Mouse (Mus musculus): Measurements from ENCODE around the gene Ly75.

DNA sequence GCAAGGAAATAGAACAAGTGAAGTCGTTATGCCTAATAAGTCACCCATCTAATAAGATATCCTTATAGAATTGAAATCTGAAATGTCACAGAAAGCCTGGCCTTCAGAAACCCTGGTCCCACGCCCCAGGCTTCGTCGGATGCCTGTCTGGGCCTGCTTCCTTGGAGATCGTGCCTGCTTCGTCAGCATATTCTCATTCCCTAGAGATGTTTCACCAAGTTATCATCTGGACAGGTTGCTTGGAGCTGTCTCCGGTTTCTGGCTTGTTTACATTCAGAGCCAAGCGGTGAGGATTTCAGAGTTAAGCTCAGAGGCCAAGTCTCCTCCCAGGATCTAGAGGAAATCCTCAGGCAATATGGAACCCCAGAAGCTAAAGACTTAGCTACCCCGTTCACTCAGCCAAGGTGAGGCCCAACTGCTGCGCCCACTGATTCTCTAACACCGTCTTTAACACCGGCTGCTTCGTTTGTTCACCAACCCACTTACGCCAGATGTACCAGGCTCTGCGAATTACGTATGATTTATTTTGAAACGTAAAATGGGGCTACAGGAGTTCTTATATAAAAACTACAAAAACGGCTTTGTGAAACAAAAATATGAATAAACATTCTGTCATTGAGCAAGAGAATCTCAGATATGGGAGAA, 30.0 kb upstream of the Ly75 start:
- TF ChIP-seq POLR2A (IDR thresholded peaks at IDR 0.05; ENCODE audit: low read depth, low read length), result no peak
- no peak for TF ChIP-seq CTCF (IDR thresholded peaks at IDR 0.05; ENCODE audit: extremely low read depth, insufficient read length, insufficient replicate concordance, low read depth, low read length)
